Comparison of ENCODE assay signal across 8 mouse cellular contexts in the genomic region with DNA sequence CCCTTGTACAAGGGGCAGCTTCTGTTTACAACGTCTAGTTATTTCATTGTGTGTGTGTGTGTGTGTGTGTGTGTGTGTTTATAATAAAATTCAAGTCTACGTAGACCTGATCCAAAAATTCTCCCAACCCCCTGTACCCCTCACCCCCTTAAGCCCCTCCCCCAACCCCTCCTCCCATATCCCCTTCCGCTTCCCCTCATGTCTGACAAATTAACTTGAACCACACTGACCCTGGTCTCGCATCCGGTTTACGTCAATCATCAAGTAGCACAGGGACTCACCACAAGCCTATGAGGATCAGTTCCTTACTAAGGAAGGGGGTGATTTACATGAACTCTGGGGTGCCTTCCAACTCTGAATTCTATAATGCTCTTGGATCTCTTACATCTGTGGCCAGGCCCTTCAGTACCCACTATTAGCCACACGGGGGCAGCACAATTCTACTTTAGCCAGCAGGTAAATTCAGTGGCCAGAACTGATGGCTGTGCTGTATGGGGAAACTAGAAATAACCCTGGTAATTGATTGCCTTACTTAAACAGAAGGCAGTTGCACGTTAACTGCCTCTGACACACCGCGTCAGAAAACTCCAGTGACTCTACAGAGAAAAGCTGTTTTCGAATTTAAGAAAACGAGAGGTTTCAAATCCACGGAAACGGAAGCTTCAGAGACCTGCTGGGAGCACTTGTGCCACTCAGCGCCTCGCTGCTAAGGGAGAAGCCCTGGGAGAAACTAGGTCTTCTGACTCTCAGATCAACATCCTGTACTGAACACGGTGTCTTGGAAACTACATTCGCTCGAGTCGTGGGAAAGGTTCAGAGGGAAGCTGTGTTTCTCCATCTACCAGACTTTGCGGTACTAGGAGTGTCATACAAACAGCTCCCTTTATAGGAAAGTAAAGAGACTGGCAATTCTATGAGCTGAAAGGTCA.
A peak's percentile ranks its signal among the peaks of the same experiment; 100 is the strongest.
DNase-seq lines count a peak whose midpoint lies in the region; ATAC-seq lines count a peak whose summit lies in the region.

No protein-coding gene starts in this region.

- WGBS in intestine, embryonic 14.5 days, result 34% methylated on average over 21 of the region's 21 CpGs

- H3K4me2 ChIP-seq in intestine, embryonic 14.5 days (ENCODE audit: low read length), result peak overlapping the region; percentile 44

- no peak overlapping the region for H3K27ac ChIP-seq in intestine, embryonic 14.5 days (ENCODE audit: low read depth)

- H3K9me3 ChIP-seq in intestine, embryonic 14.5 days (ENCODE audit: control insufficient read depth, low read length), result no peaks in the 10 kb centered on the region
- H3K9me3 ChIP-seq in megakaryocyte, embryonic 14.5 days, result peaks cover 6% of the 10 kb centered on the region; the same call in 1 of the 2 replicates

- DNase-seq in adrenal gland, adult 18-20 months (ENCODE audit: low spot score in 2 of 2), result peak; percentile 68
- DNase-seq in gastrocnemius, postnatal 14 days, result peak; percentile 38
- peak; percentile 79 for DNase-seq in intestine, embryonic 14.5 days (ENCODE audit: low spot score)
- DNase-seq in left cerebral cortex, adult 9 months (ENCODE audit: low spot score in 2 of 2), result peak; percentile 49 to 91
- DNase-seq in right cerebral cortex, postnatal 10 days (ENCODE audit: low spot score in 2 of 2), result peak; percentile 85 to 89

- H3K4me1 ChIP-seq in intestine, embryonic 14.5 days (replicated peaks; ENCODE audit: control insufficient read depth, insufficient read depth, low read length), result 0 out of 2 replicates have a peak, but pooled peaks cover 5% of the 10 kb centered on the region
- peaks cover 9% of the 10 kb centered on the region for H3K4me1 ChIP-seq in megakaryocyte, embryonic 14.5 days

- no peaks in the 10 kb centered on the region for H3K27me3 ChIP-seq in intestine, embryonic 14.5 days (replicated peaks; ENCODE audit: control insufficient read depth, insufficient read depth, low read length)
- H3K27me3 ChIP-seq in megakaryocyte, embryonic 14.5 days (replicated peaks), result no peaks in the 10 kb centered on the region

- no peaks in the 10 kb centered on the region for H3K36me3 ChIP-seq in intestine, embryonic 14.5 days (ENCODE audit: control insufficient read depth, insufficient read depth, low read length)
- no peaks in the 10 kb centered on the region for H3K36me3 ChIP-seq in megakaryocyte, embryonic 14.5 days (replicated peaks; ENCODE audit: low read length)

- peak; percentile 96 for ATAC-seq in common myeloid progenitor, adult 5-6 weeks (replicated peaks; ENCODE audit: low read depth, poor library complexity, severe bottlenecking)
- peak; percentile 83 for ATAC-seq in intestine, embryonic 14.5 days (replicated peaks; ENCODE audit: low FRiP score, low TSS enrichment, low read depth)
- ATAC-seq in erythroid progenitor cell, adult 5-6 weeks (replicated peaks; ENCODE audit: low FRiP score, poor library complexity, severe bottlenecking), result no peak

- intact Hi-C loops in gastrocnemius, postnatal 14 days (cut with DNase I; ENCODE audit: low total_unique reads), result no loop called here

- peak overlapping the region; percentile 16; the same call in 1 of the 2 replicates for H3K4me3 ChIP-seq in intestine, embryonic 14.5 days (ENCODE audit: low read depth, low read length)
- peak overlapping the region; percentile 73 for H3K4me3 ChIP-seq in megakaryocyte, embryonic 14.5 days (replicated peaks)

- no peak overlapping the region for H3K9ac ChIP-seq in intestine, embryonic 14.5 days (ENCODE audit: low read length)
